Mouse (Mus musculus) macrophage (primary cell): ENCODE measurements around the gene Dclre1a. TPM values are rescaled to one million over a fixed set of nuclear protein-coding genes. Genes with fewer than 3 reads are reported as not detected.
A peak's percentile ranks its signal among the peaks of the same experiment; 100 is the strongest.

ENCODE experiments used
- H3K27ac ChIP-seq: fragments of 350-480 bp; formaldehyde crosslinking; 2 replicates; pipeline ENCODE4 v1.9.0; 2021
- H3K36me3 ChIP-seq: fragments of 350-480 bp; formaldehyde crosslinking; 2 replicates; pipeline ENCODE4 v1.9.0; 2021; ENCODE audit errors: inconsistent target
- H3K4me3 ChIP-seq: fragments of 350-480 bp; formaldehyde crosslinking; 2 replicates; pipeline ENCODE4 v1.9.0; 2021; ENCODE audit errors: inconsistent target
- H3K79me2 ChIP-seq: fragments of 350-480 bp; formaldehyde crosslinking; 2 replicates; pipeline ENCODE4 v1.9.0; 2021; ENCODE audit errors: inconsistent target
- WGBS: methylation state at CpG from one replicate; pipeline ENCODE4 v1.1.7; 2026; ENCODE audit warnings: inconsistent platforms; ENCODE audit not compliant: missing documents; 5-methylcytosine and 5-hydroxymethylcytosine counted together
- polyA plus RNA-seq: library from polyadenylated mRNA; stranded (reverse); fragments of 250-400 nt; gene quantifications from 3 replicates; pipeline ENCODE4 v1.2.4, GENCODE M21; 2018; ENCODE audit warnings: inconsistent platforms
- total RNA-seq, 78 experiments: library from RNA; depleted of rRNA; stranded (reverse); fragments of 250-400 nt; gene quantifications; 1 replicate in 9 of 78; 2 replicates in 24 of 78; 3 replicates in 43 of 78; 4 replicates in 2 of 78; pipeline ENCODE4 v1.2.4; 2018; ENCODE audit warnings: inconsistent platforms in 56 of 78

Gene Dclre1a
- total RNA-seq (2018; cell fraction: chromatin; rRNA removed) = 10 to 100 TPM in 20 of 26 experiments, 1 to 10 TPM in 6; 2.7 to 62.9 (median 24.8) TPM
- total RNA-seq (2018; cell fraction: cytosol; rRNA removed) = 10 to 100 TPM in 5 of 26 experiments, 1 to 10 TPM in 21; 2.6 to 10.9 (median 8.5) TPM
- total RNA-seq (2018; cell fraction: nucleus; rRNA removed) = 10 to 100 TPM in 19 of 26 experiments, 1 to 10 TPM in 7; 5.1 to 51.2 (median 15.3) TPM
- polyA plus RNA-seq = 9.9 to 18.5 TPM (median 11.4 TPM) in 3 replicates

DNA sequence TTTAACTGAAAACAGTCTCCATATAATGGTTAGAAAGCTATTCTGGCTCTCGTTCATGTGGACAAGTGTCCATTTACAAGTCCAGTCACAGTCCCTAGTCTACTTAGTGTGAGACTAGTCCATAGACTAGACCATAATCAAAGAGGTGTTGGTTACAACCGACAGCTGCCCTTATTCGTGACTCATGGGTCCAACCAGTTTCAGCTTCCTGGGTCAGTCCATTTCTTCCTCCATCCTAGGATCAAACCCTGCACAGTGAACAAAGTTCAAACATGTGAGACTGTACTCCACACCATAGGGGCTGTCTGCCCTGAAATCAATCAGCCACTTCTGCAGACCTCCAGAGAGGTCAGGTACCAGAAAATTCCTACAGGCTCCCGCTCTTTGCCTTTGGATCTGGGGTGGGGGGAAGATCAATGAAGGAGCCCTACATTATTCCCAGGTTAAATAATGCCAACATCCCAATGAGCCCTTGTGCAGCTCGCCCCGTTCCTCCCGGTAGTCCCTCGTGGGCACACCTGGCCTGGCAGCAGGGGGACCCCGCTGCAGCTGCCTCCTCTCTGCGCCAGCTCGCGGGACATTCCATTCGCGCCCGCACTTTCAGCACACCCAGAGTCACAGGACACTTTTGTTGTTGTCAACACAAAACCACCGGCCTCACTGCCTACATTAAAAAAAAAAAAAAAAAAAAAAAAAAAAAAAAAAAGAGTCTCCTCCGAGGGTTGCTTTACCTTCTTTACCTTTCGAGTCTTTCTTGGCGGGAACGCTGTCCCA, at the start of gene Dclre1a:
Gene Dclre1a, minus strand, starts transcription at position 767 of the 774 bp plus-strand sequence.
- 9% methylated on average over 20 of the region's 20 CpGs for WGBS
- H3K4me3 ChIP-seq = peak within 1 kb of the TSS; percentile 70
- H3K79me2 ChIP-seq = peaks cover 39% of the 10 kb centered on the region
- peaks cover 25% of the 10 kb centered on the region for H3K36me3 ChIP-seq
- H3K27ac ChIP-seq = peak within 1 kb of the TSS; percentile 83

DNA sequence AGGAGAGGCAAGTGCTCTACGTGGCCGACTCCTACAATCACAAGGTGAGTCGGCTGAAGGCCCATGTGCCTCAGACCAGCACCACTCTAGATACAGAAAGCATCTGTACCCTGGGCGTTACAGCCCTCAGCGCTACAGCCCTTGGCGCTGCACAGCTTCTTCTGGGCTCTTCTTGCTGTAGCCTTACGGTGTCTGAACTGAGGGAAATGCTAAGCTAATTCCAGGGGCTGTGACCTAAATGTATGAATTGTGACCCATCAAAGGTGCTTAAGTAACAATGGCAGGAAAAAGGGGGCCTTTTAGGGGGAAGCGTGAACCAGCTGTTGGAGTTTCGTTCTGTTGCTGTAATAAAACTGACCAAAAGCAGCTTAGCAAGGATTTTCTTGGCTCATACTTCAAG, 44.5 kb upstream of the Dclre1a start:
- WGBS = 94% methylated on average over 9 of the region's 9 CpGs
- no peak overlapping the region for H3K4me3 ChIP-seq
- H3K36me3 ChIP-seq = peaks cover 93% of the 10 kb centered on the region
- H3K27ac ChIP-seq = no peak overlapping the region
- H3K79me2 ChIP-seq = no peaks in the 10 kb centered on the region

DNA sequence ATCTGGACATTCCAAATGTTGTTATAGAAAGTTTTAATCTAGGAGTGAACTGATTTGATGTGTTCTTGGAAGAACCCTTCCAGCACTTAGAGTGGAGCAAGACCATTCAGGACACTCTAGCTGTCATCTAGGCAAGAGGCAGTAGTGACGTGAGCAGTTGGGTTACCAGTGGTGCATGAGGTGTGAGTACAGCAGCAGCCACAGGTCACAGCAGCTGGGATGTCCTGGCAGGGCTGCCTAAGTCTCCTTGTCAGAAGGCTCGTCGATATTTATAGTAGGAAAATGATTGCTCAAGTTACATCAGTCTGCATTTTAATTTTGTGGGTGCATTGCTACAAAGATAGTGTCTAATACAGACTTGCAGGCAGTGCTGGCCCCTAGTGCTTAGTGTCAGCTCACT, 42.2 kb upstream of the Dclre1a start:
- H3K79me2 ChIP-seq = no peaks in the 10 kb centered on the region
- WGBS = 98% methylated on average over 3 of the region's 3 CpGs
- H3K36me3 ChIP-seq = peaks cover 73% of the 10 kb centered on the region
- H3K27ac ChIP-seq = no peak overlapping the region
- no peak overlapping the region for H3K4me3 ChIP-seq

DNA sequence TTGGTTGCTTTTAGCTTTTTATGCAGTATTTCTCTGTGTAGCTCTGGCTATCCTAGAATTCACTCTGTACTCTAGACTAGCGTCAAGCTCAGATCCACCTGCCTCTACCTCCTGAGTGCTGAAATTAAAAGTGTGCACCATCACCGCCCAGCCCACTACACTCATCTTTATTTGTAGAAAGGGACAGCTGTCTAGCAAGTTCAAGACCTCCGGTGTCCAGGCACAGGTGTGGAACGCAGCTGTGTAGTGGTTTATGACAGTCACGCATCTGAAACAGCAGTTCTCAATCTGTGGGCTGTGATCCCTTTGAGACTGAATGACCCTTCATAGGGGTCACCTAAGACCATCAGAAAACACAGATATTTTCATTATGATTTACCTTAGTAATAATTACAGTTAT, 41.4 kb upstream of the Dclre1a start:
- WGBS = 93% methylated on average over 5 of the region's 5 CpGs
- peaks cover 65% of the 10 kb centered on the region for H3K36me3 ChIP-seq
- H3K27ac ChIP-seq = no peak overlapping the region
- H3K4me3 ChIP-seq = no peak overlapping the region
- H3K79me2 ChIP-seq = no peaks in the 10 kb centered on the region

DNA sequence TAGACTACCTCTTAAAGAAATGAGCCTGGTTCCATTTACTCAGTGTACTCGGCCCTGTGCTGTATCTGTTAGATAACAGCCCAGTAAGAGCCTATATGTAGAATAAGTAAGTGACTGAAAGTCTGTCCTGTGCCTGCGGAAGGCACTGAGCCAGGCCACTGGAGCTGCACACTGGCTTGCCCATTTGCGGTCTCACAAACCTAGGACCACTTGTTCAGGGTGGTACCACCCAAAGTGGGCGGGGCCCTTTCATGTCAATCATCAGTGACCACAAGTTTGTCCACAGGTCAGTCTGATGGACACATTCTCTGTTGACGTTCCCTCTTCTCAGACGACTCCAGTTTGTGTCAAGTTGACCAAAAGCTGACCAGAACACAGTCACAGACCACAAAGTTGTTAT, 41.0 kb upstream of the Dclre1a start:
- H3K4me3 ChIP-seq = no peak overlapping the region
- WGBS = 85% methylated on average over 6 of the region's 6 CpGs
- peaks cover 61% of the 10 kb centered on the region for H3K36me3 ChIP-seq
- H3K79me2 ChIP-seq = no peaks in the 10 kb centered on the region
- H3K27ac ChIP-seq = no peak overlapping the region

- no peak overlapping the region for H3K4me3 ChIP-seq
- H3K79me2 ChIP-seq = no peaks in the 10 kb centered on the region; the same call in 1 of the 2 replicates
- 66% methylated on average over 6 of the region's 6 CpGs for WGBS
- no peak overlapping the region for H3K27ac ChIP-seq
- H3K36me3 ChIP-seq = peaks cover 53% of the 10 kb centered on the region
Observed at GRCm38 (mm10) chr19:56588205-56588626, 40.2 kb upstream of the Dclre1a start.

GRCm38 (mm10) chr19:56586320-56586719, 38.3 kb upstream of the Dclre1a start:
- Histone ChIP-seq H3K36me3 (peaks cover 44% of the 10 kb centered on the region), H3K4me3 (no peak overlapping the region)
- WGBS = 83% methylated on average over 8 of the region's 8 CpGs

DNA sequence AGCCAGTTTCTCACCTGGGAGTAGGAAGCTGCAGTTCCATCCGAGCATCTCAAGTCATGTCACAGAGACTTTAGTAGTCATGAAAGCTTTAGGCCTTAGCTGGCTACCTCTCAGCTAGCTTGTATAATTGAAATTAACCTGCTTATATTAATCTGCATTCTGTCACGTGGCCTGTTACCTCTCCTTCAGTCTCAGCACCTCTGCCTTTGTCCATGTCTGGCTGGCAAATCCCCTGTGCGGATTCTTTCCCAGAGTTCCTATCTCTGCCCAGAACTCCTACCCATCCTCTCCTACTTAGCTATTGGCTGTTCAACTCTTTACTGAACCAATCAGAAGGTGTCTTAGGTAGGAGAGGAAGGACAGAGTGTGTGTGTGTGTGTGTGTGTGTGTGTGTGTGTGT, 36.3 kb upstream of the Dclre1a start:
- Histone ChIP-seq H3K79me2 (no peaks in the 10 kb centered on the region; the same call in 1 of the 2 replicates), H3K4me3 (no peak overlapping the region), H3K36me3 (peaks cover 31% of the 10 kb centered on the region), H3K27ac (no peak overlapping the region)
- 93% methylated on average over 3 of the region's 3 CpGs for WGBS

More at GRCm38 (mm10) chr19:56586320-56586719, 38.3 kb upstream of the Dclre1a start:
- no peaks in the 10 kb centered on the region; the same call in 1 of the 2 replicates for H3K79me2 ChIP-seq
- H3K27ac ChIP-seq = no peak overlapping the region

- 99% methylated on average over 5 of the region's 5 CpGs for WGBS
- Histone ChIP-seq H3K79me2 (no peaks in the 10 kb centered on the region; the same call in 1 of the 2 replicates), H3K27ac (no peak overlapping the region), H3K4me3 (no peak overlapping the region), H3K36me3 (peaks cover 26% of the 10 kb centered on the region)
Observed at GRCm38 (mm10) chr19:56583785-56584184, 35.8 kb upstream of the Dclre1a start.

DNA sequence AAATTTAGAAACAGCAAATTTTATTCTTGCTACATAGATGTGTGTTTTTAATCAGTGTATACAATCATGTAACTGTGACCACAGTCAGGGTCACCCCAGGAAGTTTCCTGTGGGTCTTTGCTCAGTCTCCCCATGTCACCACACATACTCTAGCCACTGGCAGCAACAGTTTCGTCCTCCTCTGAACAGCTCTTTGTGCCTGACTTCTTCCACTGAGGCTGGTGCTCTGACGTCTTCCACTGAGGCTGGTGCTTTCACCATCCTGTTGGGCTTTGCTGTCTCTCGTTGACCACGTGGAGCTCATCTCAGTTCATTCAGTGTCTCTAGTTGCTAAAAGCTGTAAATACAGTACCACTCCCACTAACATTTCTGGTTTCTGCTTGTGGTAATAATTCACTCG, 34.0 kb upstream of the Dclre1a start:
- 94% methylated on average over 5 of the region's 5 CpGs for WGBS
- peaks cover 15% of the 10 kb centered on the region for H3K36me3 ChIP-seq
- no peak overlapping the region for H3K27ac ChIP-seq
- H3K4me3 ChIP-seq = no peak overlapping the region
- H3K79me2 ChIP-seq = no peaks in the 10 kb centered on the region; the same call in 1 of the 2 replicates

- H3K4me3 ChIP-seq = no peak overlapping the region
- peaks cover 11% of the 10 kb centered on the region; the same call in 1 of the 2 replicates for H3K79me2 ChIP-seq
- WGBS = 93% methylated on average over 1 of the region's 1 CpGs
- H3K27ac ChIP-seq = no peak overlapping the region
- peaks cover 14% of the 10 kb centered on the region for H3K36me3 ChIP-seq
Observed at GRCm38 (mm10) chr19:56577801-56578200, 29.8 kb upstream of the Dclre1a start.

DNA sequence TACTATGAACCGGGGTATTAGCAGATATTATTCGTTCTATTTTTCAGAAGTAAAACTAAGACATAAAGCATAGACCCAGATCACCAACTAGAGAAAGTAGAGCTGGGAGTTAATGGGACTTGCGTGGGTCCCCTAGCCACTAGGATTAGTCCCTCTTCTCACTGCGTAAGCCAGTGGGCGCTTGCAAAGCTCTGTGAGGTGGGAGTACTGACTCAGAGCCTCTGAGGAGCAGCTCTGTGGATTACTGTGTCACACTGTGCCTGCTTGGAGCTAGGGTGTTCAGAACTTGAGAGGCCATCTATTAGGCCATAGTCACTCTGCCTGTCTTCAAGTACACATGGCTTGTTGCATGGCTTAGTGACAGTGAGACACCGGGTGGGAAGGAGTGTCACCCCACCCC, 25.2 kb upstream of the Dclre1a start:
- Histone ChIP-seq H3K27ac (no peak overlapping the region), H3K36me3 (peaks cover 16% of the 10 kb centered on the region), H3K79me2 (peaks cover 57% of the 10 kb centered on the region; the same call in 1 of the 2 replicates), H3K4me3 (no peak overlapping the region)
- WGBS = 96% methylated on average over 6 of the region's 6 CpGs

DNA sequence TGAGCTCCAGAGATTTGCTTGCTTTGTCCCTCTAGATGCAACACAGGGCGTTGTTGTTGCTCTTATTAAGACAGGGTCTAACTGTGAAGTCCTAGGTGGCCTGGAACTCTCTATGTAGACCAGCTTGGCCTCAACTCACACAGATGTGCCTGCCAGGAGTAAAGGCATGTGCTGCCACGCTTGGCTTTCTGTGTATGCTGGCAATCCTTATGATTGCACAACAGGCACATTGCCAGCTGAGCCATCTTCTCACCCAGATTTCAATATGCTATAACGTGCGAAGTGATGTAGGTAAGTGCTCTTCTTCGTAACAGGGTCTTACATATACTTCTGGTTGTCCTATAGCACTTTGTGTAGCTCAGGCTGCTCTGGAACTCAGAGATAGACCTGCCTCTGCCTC, 23.9 kb upstream of the Dclre1a start:
- H3K79me2 ChIP-seq = peaks cover 70% of the 10 kb centered on the region
- no peak overlapping the region for H3K27ac ChIP-seq
- WGBS = 85% methylated on average over 5 of the region's 5 CpGs
- peaks cover 16% of the 10 kb centered on the region for H3K36me3 ChIP-seq
- no peak overlapping the region for H3K4me3 ChIP-seq

DNA sequence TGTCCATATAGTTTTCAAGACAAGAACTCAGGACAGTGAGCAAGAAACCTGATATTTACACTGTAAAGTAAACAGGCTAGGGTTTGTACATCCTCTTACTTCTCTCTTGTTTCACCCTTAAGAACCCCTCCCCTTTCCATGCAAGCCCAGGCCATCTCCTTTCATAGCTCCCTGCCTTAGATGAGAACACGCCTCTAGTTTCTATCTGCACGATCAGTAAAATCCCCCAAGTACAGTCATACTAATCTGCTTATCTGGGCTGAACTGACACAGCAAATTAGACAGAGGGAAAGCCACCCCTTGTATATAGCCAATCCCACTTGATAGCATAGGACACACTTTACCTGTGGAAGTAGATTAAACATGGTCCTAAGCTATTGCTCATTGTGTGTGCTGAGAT, 23.2 kb upstream of the Dclre1a start:
- H3K27ac ChIP-seq = no peak overlapping the region
- peaks cover 16% of the 10 kb centered on the region for H3K36me3 ChIP-seq
- WGBS = 88% methylated on average over 2 of the region's 2 CpGs
- no peak overlapping the region for H3K4me3 ChIP-seq
- H3K79me2 ChIP-seq = peaks cover 76% of the 10 kb centered on the region

DNA sequence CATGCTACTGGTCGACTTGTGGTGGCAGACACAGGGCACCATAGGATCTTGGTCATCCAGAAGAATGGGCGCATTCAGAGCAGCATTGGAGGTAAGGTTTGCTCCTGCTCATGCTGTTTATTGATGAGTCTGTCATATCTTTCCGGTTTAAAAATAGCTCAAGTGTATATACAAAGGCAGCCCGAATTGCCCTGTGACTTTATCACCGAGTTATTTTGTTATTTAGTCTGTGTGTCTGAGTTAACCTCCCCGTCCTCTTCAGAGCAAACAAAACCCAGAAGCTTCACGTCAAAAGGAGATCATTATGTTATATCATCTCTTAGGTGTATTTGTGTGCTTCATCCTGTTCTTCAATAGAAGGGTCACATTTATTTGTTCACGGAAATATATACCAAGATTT, 22.8 kb upstream of the Dclre1a start:
- no peak overlapping the region for H3K4me3 ChIP-seq
- WGBS = 97% methylated on average over 8 of the region's 8 CpGs
- H3K36me3 ChIP-seq = peaks cover 16% of the 10 kb centered on the region
- peaks cover 76% of the 10 kb centered on the region for H3K79me2 ChIP-seq
- H3K27ac ChIP-seq = no peak overlapping the region
